Mouse (Mus musculus) testis, adult 2 months (tissue): ENCODE measurements around the gene Bsn.

Source experiments
- CTCF ChIP-seq: fragments of 200-500 bp; IDR thresholded peaks from 2 replicates; pipeline ENCODE4 v1.5.1; 2012; ENCODE audit warnings: low read depth, mild to moderate bottlenecking, inconsistent platforms, low read length, moderate library complexity; ENCODE audit not compliant: control insufficient read depth, insufficient read depth, insufficient replicate concordance
- POLR2A ChIP-seq: fragments of 200-500 bp; IDR thresholded peaks from 2 replicates; pipeline ENCODE4 v1.6.1; 2012; ENCODE audit warnings: low read depth, mild to moderate bottlenecking, inconsistent platforms, low read length, moderate library complexity; ENCODE audit not compliant: control insufficient read depth

- no peak for TF ChIP-seq POLR2A
- no peak for TF ChIP-seq CTCF
These were observed 135.7 kb downstream of the Bsn start for GRCm38 (mm10) chr9:108054331-108055040.
